Mouse (Mus musculus): ENCODE results near the gene Fads6.

The Fads6 gene

DNA sequence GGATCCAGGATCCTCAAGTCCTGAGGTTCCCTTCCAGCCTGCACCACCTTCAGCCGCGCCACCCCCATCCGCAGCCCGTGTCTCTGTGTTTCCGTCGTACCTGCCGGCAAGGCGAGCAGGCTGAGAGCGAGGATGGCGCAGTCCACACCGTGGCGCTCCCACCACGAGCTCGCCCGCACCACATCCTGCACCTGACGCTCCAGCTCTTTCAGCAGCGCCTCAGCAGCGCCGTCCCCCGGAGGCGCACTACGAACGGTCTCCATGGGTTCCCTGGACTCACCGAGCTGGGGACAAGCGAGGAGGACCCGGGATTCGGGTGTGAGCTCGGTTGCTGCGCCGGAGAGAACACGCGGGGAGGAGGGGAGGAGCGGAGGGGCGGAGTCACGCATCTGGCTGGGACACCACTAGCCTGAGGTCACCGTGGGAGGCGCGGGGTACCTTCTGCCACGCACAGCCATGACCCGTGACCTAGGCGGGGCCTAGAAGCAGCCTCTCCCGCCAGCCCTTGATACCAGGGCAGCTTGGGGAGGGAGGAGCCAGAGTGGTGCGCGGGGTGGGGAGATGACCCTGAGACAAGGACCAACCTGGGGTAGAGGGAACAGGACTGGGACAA is at the start of gene Fads6:
Gene Fads6, minus strand, starts transcription at position 450 of the 613 bp plus-strand sequence.
- DNase-seq (ENCODE audit: low spot score): peak; percentile 35

DNA sequence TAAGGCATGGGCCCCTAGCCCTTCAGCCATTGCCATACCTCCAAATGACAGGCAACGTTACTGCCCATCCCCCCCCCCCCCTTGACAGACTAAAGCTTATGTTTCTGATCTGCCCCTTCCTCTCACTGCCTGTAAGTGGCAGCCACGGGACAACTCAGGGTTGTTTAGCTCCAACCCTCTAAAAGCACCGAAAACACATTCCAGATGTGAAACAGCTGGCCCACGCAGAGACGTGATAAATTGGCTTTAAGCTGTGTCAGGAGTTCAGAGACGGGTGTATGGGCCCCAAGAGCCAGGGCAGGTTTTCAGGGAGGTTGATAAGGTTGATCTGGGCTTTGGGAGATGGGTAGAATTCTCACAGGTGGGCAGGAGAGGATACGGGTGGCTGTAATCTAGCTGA is 48.1 kb upstream of the Fads6 start:
- no peak for DNase-seq (ENCODE audit: low spot score)

DNA sequence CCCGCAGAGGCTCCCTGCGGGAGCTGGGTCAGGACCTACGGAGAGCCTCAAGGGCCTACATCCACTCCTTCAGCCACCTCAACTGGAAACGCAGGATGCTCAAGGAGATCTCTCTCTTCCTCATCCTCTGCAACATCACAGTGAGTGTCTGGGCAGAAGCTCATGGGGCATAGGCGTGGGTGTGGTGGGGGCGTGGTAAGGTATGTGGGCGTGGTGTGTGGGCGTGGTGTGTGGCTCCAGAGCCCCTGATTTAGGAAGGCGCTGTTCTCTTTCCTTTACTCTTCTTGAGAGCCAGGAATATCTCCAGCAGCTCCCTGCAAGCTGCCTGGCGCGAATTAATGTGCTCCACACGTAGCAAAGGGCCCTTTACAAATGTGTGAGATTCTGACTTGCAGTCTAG is 47.5 kb upstream of the Fads6 start:
- no peak for DNase-seq (ENCODE audit: low spot score)

DNA sequence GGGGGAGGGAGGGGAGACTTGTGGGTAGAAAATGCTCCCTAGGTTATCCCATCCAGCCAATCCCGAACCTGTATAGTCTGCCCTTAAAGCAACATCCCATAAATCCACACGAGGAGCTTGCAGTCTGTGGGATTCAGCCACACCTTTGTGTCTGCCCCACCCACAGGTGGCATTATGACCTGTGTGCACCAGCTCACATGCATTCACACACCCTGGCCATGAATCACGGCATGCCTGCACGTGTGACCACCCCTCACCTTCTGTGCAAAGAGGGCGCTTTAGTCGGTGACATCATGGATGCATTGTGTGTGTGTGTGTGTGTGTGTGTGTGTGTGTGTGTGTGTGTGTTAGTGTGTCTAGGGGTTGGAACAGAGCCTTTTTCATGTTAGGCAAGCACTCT is 44.4 kb upstream of the Fads6 start:
- no peak for DNase-seq (ENCODE audit: low spot score)

DNA sequence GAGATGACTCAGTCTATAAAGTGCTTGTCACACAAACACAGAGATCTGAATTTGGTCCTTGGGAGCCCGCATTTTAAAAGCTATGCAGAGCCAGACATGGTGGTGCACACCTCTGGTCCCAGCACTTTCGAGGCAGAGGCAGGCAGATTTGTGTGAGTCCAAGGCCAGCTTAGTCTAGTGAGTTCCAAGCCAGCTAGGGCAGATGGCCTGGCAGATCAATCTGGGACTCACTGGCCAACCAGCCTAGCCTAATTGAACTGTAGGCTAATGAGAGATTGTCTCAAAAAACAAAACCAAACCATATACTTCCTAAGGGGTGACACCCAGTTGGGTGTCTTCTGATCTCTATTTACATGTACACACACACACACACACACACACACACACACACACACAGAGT is 43.8 kb upstream of the Fads6 start:
- no peak for DNase-seq (ENCODE audit: low spot score)

DNA sequence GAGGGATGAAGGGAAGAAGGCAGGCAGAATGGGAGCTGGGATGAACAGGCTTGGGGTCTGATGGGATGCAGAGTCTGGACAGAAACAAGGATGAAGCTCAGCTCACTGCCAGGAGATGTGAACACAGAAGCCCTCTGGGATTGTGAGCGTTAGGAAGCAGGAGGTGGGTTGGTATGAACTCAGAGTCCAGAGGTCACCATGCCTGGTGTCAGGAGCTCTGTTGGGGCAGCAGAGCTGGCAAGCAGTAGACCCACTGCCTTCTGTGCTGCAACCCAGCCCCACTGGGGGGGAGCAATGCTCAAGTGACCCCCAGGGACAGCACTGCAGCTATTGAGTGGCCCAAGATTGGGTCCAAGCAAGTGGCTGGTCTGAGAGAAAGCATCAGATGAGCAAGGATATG is 40.4 kb upstream of the Fads6 start:
- DNase-seq (ENCODE audit: low spot score): no peak

DNA sequence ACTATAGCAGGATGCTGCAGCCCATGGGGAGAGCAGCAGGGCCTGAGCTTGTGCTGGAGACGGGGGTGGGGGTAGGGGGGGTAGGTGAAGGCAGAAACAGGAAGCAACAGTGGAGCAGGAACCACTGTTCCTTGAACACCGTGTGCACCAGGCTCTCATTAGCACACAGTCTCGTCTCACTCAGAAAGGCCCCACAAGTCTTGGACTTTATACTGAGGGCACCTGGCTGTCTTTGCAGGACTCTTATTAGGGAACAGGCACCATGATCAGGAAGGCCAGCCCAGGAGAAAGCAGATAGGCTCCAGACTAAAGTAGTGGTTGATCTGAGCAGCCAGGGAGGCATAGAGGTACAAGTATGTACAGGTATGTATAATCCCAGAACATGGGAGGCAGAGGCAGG is 39.9 kb upstream of the Fads6 start:
- no peak for DNase-seq (ENCODE audit: low spot score)

DNA sequence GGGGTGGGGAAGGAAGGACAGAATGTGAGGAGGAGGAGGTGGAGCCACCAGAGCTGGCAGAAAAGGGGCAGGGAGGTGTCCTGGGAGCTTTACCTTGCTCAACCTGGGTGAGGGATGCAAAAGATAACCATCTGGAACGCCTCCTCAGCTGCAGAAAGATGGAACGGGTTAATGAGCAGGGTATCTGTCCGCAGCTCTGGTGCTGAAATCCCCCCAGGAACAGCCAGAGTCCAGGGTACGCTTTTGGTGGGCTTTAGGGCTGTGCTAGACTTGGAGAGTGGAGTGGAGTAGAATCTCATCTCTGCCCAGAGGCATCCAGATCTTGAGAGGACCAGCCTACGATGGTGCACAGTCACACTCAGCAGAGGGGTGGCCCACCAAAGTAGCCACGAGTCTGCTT is 38.7 kb upstream of the Fads6 start:
- no peak for DNase-seq (ENCODE audit: low spot score)

DNA sequence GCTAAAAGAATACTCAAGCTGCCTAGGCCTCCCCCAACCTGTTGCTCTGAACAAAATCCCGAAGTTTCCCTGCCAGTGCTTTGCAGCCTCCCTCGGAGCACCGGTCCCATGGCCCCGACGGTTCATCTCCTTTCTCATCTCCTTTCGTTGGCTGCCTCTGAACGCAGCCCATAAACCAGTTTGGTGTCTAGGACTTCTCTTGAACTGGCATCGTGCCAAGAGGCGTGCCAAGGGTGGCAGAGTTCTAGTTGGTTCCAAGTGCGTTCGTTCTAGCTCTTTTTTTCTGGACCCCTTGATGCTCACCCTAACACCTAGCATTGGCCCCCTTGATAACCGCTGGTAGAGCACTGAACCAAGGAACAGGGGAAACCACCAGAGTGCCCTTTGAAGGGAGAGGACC is 37.8 kb upstream of the Fads6 start:
- no peak for DNase-seq (ENCODE audit: low spot score)

DNA sequence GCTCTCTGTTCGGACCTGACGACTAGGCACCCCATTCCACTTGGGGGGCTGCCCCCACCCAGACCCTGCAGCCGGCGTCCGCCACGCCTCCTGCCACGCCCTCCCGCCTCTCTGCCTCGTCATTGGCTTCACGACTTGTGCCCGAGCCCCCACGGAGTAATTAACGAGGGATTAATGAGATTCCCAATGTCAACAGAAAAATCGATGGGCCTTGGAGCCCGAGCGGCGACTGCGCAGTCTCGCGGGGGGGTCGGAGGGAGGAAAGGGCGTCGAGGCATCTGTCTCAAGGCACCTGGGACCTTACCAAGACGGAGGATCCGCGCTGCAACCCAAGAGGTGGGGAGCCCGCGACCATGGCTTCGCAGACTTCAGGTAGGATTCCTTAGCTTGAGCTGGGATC is 37.1 kb upstream of the Fads6 start, which contains the start of gene Otop3:
Gene Otop3, plus strand, starts transcription at position 201 of the 400 bp plus-strand sequence.
- DNase-seq (ENCODE audit: low spot score): no peak

DNA sequence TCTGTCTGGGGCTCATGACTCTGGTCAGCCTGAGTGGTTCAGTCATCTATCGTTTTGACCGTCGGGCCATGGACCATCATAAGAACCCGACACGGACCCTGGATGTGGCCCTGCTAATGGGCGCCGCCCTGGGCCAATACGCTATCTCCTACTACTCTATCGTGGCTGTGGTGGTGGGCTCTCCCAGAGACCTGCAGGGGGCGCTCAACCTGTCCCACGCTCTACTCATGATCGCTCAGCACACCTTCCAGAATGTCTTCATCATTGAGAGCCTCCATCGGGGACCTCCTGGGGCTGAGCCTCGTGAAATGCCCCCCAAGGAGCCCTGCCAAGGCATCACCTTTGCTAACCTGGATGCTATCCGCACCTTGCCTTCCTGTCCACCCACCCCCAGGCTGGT is 31.9 kb upstream of the Fads6 start:
- no peak for DNase-seq (ENCODE audit: low spot score)

DNA sequence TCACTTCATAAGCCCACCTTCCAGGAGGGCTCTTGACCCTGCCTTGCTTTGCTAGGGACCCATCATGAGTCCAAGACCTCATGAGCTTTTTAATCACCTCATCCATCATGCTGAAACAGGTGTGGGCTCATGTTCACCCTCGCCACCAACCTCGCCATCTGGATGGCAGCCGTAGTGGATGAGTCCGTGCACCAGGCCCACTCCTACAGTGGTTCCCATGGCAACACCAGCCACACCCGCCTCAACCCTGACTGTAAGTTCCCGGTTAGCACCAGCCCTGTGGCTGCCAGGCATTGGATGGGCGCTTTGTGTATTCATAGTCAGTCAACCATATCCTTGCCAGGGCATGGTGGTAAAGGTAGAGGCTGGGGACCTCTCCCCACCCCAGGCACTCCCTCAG is 29.3 kb upstream of the Fads6 start:
- DNase-seq (ENCODE audit: low spot score): no peak

DNA sequence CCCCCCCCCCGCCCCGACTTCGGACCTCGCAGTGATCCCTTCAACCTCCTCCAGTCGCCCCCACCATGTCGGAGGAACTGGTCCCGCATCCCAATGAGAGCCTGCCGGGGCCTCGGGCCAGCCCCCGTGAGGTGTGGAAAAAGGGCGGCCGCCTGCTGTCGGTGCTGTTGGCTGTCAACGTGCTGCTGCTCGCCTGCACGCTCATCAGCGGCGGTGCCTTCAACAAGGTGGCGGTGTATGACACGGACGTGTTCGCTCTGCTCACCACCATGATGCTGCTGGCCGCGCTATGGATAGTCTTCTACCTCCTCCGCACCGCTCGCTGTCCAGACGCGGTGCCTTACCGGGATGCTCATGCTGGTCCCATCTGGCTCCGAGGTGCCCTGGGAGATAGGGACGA is 25.9 kb upstream of the Fads6 start:
- DNase-seq (ENCODE audit: low spot score): no peak

DNA sequence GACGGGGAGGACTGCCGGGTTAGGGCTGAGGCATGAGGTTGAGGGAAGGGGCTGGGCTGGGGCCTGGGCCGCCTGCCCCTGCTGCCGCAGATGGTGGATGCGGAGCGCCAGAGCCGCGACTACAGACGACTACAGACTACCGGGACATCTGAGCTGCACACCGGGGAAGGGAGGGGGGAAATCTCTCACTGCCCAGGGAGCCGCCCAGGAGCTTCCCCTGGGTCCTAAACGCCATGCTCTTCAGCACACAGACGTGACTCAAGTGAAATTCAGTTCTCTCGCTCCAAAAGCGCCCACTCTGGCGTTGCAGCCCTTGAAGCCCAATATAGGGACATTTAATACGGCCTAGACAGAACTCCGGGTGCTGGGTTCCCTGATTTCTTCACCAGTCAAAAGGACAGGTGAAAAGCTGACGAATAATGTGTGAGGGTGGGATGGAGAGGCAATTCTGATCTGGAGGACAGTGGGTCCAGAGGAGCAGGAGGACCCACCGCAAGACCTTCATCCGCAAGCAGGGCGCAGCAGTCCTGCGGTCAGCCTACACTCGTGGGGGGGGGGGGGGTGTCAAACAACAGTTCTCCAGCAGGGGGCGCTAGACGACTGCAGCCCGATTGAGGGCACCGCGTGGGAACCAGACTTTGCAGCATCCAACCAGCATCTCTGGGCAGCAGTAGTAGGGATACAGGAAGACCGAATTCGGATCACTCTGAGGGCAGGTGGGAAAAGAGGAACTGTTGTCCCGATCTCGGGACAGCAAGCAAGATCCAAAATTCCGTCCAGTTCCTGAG is 24.6 kb upstream of the Fads6 start, which contains the start of gene Ush1g:
Gene Ush1g, minus strand, starts transcription at position 136 of the 788 bp plus-strand sequence.
- DNase-seq (ENCODE audit: low spot score): peak; percentile 18

DNA sequence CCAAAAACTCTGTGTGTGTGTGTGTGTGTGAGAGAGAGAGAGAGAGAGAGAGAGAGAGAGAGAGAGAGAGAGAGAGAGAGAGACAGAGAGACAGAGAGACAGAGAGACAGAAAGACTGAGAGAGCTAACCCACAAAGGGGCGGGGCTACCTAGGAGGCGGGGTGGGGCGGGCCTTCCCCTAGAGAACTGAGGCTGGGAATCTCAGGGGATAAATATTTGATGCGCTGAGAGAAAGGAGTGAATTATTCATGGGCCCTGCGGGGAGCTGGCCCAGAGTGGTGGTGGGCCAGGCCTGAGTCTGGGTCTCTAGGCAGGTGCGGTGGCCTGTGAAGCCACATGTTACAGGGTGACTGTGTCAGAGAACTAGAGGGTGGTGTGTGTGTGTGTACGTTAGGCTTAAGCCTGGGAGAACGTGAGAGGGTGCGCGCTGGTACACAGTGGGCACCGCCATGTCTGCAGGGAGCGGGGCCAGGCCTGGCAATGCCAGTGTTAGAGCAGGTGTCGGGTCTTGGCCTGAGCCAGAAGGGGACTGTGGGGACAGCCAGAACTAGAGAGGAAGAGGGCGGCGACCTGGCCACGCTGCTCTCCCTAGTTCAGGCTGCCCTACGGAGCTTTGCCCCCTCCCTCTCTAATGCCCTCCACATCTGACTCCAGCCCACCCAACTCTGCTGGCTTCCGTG is 22.4 kb upstream of the Fads6 start:
- DNase-seq (ENCODE audit: low spot score): no peak

DNA sequence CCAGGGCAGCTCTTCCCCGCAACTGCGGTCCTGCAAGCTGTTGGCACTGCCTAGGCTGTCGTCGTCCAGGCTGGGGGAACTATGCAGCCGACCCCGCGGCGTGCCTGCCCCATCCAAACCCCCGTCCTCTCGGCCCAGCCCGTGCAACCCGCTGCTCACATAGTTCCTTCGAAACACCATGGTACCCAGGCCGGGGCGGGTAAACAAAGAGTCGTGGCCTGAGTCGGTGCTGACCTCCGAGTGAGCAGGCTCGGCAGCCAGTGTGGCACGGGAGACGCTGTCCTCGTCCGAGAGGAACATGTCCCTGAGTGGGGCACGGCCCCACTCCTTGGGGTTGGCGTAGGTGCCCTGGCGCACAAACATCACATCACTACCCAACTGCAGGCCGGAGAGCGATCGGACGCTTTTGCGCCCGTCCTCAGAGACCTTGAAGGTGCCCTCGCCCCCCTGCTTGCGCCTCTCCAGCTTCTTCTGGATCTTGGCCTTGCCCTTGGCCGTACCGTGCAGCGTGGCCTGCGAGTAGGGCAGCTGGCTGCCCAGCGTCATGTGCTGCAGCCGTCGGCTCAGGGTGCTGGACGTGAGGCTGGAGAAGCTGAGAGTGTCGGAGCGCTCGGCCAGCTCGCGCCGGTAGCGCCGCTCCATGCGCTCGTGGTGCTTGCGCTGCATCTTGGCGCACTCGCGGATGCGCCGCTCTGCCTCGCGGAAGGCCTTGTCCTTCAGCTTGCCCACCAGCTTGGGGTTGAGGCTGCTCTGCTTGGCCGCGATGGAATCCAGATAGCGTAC is 21.0 kb upstream of the Fads6 start:
- no peak for DNase-seq (ENCODE audit: low spot score)

DNA sequence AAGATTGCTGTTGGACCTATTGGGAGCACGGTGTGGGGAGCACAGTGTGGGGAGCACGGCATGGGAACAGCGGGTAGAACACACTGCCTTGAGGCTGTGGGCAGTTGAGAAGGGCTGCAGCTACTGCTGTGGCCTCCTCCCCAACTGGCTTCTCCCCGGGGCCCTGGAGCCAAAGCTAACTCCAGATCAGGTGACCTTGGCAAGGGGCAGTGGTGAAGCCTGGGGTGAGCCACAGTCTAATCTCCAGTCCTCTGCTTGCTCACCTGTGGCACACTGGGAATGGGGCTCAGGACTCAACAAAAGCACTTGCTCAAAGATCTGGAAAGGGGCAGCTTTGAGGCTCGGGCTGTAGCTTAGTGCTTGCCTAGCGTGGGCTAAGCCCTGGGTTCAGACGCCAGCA is 19.7 kb upstream of the Fads6 start:
- DNase-seq (ENCODE audit: low spot score): no peak

DNA sequence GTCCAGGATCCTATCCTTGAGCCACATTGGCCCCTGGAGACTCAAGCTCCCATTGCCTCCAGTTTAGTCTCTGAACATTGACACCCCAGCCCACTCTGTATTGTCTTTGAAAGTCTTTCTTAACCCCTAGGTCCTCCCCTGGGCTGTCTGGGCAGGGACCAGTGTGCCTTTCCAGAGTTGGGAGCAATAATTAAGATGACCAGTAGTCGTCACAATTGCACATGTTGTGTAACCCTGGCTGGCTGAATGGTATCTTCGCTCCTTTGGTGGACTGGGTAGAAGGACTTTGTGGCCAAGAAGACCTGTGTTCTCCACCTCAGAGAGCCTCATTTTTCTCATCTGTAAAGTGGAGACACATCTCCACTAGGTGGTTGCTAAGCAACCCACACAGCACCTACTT is 16.8 kb upstream of the Fads6 start:
- no peak for DNase-seq (ENCODE audit: low spot score)

DNA sequence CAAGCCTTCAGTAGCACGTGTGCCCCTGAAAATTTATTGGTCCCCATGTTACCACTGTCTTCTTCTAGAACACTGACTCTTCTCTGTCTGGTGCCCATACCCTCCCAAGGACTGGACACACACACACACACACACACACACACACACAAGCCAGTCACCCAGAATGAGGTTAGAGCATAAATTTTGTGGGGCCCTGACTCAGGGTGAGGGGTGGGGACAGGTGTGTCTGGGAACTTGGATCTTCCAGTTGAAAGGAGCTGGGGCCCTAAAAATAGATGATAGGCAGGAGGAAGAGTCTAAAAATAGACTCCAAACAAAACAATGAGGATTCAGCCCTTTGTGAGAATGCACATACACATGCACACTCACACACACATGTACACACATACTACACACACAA is 11.3 kb upstream of the Fads6 start:
- no peak for DNase-seq (ENCODE audit: low spot score)

DNA sequence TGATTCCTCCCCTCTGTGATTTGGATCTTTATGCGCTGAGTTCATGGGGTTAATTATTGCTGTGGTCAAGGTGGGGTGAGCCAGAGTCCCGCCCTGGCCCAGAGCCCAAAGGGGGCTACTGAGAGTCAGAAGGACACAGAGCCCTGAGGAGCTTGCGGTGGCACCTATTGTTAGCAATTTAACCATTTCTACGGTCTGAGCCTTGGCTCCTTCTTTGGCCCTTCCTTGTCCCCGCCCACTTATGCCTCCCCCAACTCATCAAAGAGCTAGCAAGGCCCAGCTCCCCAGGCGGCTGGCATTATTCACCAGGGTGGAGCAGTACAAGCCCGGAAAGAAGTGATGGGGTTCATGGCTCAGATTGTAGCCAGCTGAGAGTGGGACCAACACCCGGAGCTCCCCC is 9.4 kb upstream of the Fads6 start, which contains the start of gene Otop2:
Gene Otop2, plus strand, starts transcription at position 301 of the 400 bp plus-strand sequence.
- DNase-seq (ENCODE audit: low spot score): no peak

DNA sequence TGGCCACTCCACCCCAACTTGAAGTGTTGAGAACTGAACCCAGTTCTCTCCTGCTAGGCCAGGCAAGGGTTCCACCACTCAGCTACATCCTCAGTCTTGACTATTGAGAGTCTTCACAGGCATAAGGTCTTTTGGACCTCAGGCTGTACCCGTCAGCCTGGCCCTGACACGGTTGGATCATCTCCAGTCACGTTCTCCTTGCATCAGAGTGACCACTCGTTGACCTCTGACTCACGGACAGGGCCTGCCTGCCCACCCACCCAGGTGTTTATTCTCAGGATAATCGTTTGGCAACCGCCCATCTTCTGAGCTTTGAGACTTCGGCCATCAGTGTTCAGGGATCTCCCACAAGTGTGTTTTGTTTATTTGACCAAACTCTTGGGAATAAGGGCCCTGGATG is 5.7 kb upstream of the Fads6 start:
- no peak for DNase-seq (ENCODE audit: low spot score)

DNA sequence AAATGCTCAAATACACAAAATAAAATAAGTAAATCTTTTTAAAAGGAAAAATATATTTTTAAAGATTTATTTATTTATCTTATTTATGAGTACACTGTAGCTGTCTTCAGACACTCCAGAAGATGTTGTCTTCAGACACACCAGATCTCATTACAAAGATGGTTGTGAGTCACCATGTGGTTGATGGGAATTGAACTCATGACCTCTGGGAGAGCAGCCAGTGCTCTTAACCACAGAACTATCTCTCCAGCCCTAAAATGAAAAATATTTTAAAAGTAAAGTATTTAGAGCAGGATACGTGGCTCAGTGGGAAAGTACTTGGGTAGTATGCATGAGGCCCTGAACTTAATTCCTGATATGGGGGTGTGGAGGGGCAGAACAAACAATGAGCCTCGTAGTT is 3.9 kb upstream of the Fads6 start:
- no peak for DNase-seq (ENCODE audit: low spot score)

Measured in lung, postnatal 25 days (tissue).